Mouse (Mus musculus) heart, embryonic 11.5 days (tissue): ENCODE data around the gene Gfod1. TPM values are rescaled to one million over a fixed set of nuclear protein-coding genes. Genes with fewer than 3 reads are reported as not detected.
A peak's percentile ranks its signal among the peaks of the same experiment; 100 is the strongest.

Source experiments
- ATAC-seq: fragments of 200-750 bp; cut with Nextera tagmentation; replicated peaks from 2 replicates; pipeline ENCODE4 v1.8.0; 2017; ENCODE audit warnings: moderate library complexity; ENCODE audit not compliant: insufficient number of reproducible peaks, low FRiP score, low TSS enrichment
- H3K27ac ChIP-seq: fragments of 300-500 bp; sonication (generic); 2 replicates; pipeline ENCODE4 v1.5.1; 2014; ENCODE audit warnings: mild to moderate bottlenecking, low read depth, low read length
- H3K27me3 ChIP-seq: fragments of 300-500 bp; sonication (generic); 2 replicates; pipeline ENCODE4 v1.6.1; 2014; ENCODE audit warnings: mild to moderate bottlenecking, low read length, mixed read lengths; ENCODE audit not compliant: control insufficient read depth, insufficient read depth
- H3K36me3 ChIP-seq: fragments of 300-500 bp; sonication (generic); 2 replicates; pipeline ENCODE4 v1.6.1; 2014; ENCODE audit warnings: mild to moderate bottlenecking, low read length, moderate library complexity, mixed read lengths; ENCODE audit not compliant: control insufficient read depth, insufficient read depth
- H3K4me1 ChIP-seq: fragments of 300-500 bp; sonication (generic); 2 replicates; pipeline ENCODE4 v1.6.1; 2014; ENCODE audit warnings: low read length; ENCODE audit not compliant: control insufficient read depth, insufficient read depth
- H3K4me2 ChIP-seq: fragments of 300-500 bp; sonication (generic); 2 replicates; pipeline ENCODE4 v1.6.1; 2014; ENCODE audit warnings: mild to moderate bottlenecking, moderate library complexity
- H3K4me3 ChIP-seq: fragments of 300-500 bp; sonication (generic); 2 replicates; pipeline ENCODE4 v1.5.1; 2014; ENCODE audit warnings: low read depth, low read length
- H3K9ac ChIP-seq: fragments of 300-500 bp; sonication (generic); 2 replicates; pipeline ENCODE4 v1.6.1; 2014; ENCODE audit warnings: mild to moderate bottlenecking, low read depth, low read length, moderate library complexity
- H3K9me3 ChIP-seq: fragments of 300-500 bp; sonication (generic); replicated peaks from 2 replicates; pipeline ENCODE4 v1.6.1; 2016; ENCODE audit warnings: low read length; ENCODE audit not compliant: control insufficient read depth
- WGBS: fragments of 180-500 bp; shearing (Covaris S2); extraction: QIAGEN DNeasy Blood & Tissue Kit; methylation state at CpG from one replicate; pipeline ENCODE4 v1.1.7; 2014; ENCODE audit not compliant: insufficient replicate concordance; 5-methylcytosine and 5-hydroxymethylcytosine counted together
- polyA plus RNA-seq: library from polyadenylated mRNA; unstranded; fragments of >200 nt; fragmentation: Nextera tagmentation; extraction: Ambion mirVana; gene quantifications from 2 replicates; pipeline ENCODE4 v1.2.1, GENCODE M21; 2014

Gfod1 gene
- polyA plus RNA-seq, 1 experiment from 2014 or later, result 1.5 TPM

- Histone ChIP-seq H3K36me3 (no peaks in the 10 kb centered on the region), H3K9ac (no peak overlapping the region; the same call in 1 of the 2 replicates), H3K4me1 (peaks cover 71% of the 10 kb centered on the region), H3K9me3 (no peaks in the 10 kb centered on the region), H3K27ac (peak overlapping the region; percentile 80), H3K27me3 (no peaks in the 10 kb centered on the region), H3K4me2 (peak overlapping the region; percentile 4; the same call in 1 of the 2 replicates), H3K4me3 (no peak overlapping the region)
- ATAC-seq, result 0 out of 2 replicates have a peak, but pooled peaks have one; percentile 41
- 24% methylated on average over 3 of the region's 3 CpGs for WGBS
These were observed 74.2 kb downstream of the Gfod1 start for GRCm38 (mm10) chr13:43229767-43230166.

- Histone ChIP-seq H3K4me3 (no peak overlapping the region), H3K4me1 (peaks cover 60% of the 10 kb centered on the region), H3K9ac (no peak overlapping the region), H3K9me3 (no peaks in the 10 kb centered on the region), H3K27ac (no peak overlapping the region), H3K4me2 (peak overlapping the region; percentile 11; the same call in 1 of the 2 replicates), H3K36me3 (no peaks in the 10 kb centered on the region), H3K27me3 (no peaks in the 10 kb centered on the region)
- 38% methylated on average over 6 of the region's 6 CpGs for WGBS
- no peak for ATAC-seq
These were observed 75.8 kb downstream of the Gfod1 start for GRCm38 (mm10) chr13:43228141-43228540.

GRCm38 (mm10) chr13:43226041-43226440, 77.9 kb downstream of the Gfod1 start:
- peaks cover 39% of the 10 kb centered on the region for H3K4me1 ChIP-seq
- no peaks in the 10 kb centered on the region for H3K36me3 ChIP-seq
- no peak overlapping the region for H3K9ac ChIP-seq
- no peak overlapping the region for H3K27ac ChIP-seq
- H3K4me3 ChIP-seq, result no peak overlapping the region
- no peaks in the 10 kb centered on the region for H3K9me3 ChIP-seq
- no peak overlapping the region; the same call in 1 of the 2 replicates for H3K4me2 ChIP-seq
- no peaks in the 10 kb centered on the region for H3K27me3 ChIP-seq
- WGBS, result 41% methylated on average over 10 of the region's 10 CpGs
- 0 out of 2 replicates have a peak, but pooled peaks have one; percentile 46 for ATAC-seq

GRCm38 (mm10) chr13:43225161-43225560, 78.8 kb downstream of the Gfod1 start:
- H3K9ac ChIP-seq, result no peak overlapping the region
- no peak overlapping the region for H3K27ac ChIP-seq
- H3K36me3 ChIP-seq, result no peaks in the 10 kb centered on the region
- no peak overlapping the region for H3K4me2 ChIP-seq
- no peaks in the 10 kb centered on the region for H3K27me3 ChIP-seq
- no peaks in the 10 kb centered on the region for H3K9me3 ChIP-seq
- peaks cover 30% of the 10 kb centered on the region for H3K4me1 ChIP-seq
- 75% methylated on average over 5 of the region's 5 CpGs for WGBS
- ATAC-seq, result no peak
- H3K4me3 ChIP-seq, result no peak overlapping the region

GRCm38 (mm10) chr13:43222084-43222483, 81.9 kb downstream of the Gfod1 start:
- no peaks in the 10 kb centered on the region for H3K36me3 ChIP-seq
- ATAC-seq, result no peak
- no peak overlapping the region for H3K4me2 ChIP-seq
- H3K9me3 ChIP-seq, result no peaks in the 10 kb centered on the region
- 93% methylated on average over 1 of the region's 1 CpGs for WGBS
- no peak overlapping the region for H3K9ac ChIP-seq
- H3K4me3 ChIP-seq, result no peak overlapping the region
- H3K27ac ChIP-seq, result no peak overlapping the region
- H3K4me1 ChIP-seq, result peaks cover 17% of the 10 kb centered on the region
- H3K27me3 ChIP-seq, result no peaks in the 10 kb centered on the region

GRCm38 (mm10) chr13:43221290-43221689, 82.7 kb downstream of the Gfod1 start:
- WGBS, result 80% methylated on average over 6 of the region's 6 CpGs
- Histone ChIP-seq H3K4me3 (no peak overlapping the region), H3K9ac (no peak overlapping the region), H3K4me1 (peaks cover 14% of the 10 kb centered on the region), H3K27me3 (no peaks in the 10 kb centered on the region), H3K36me3 (no peaks in the 10 kb centered on the region), H3K9me3 (no peaks in the 10 kb centered on the region), H3K27ac (no peak overlapping the region), H3K4me2 (no peak overlapping the region)
- no peak for ATAC-seq

- no peaks in the 10 kb centered on the region for H3K9me3 ChIP-seq
- peaks cover 17% of the 10 kb centered on the region for H3K4me1 ChIP-seq
- H3K4me2 ChIP-seq, result no peak overlapping the region
- H3K36me3 ChIP-seq, result no peaks in the 10 kb centered on the region
- no peak overlapping the region for H3K4me3 ChIP-seq
- no peak overlapping the region for H3K27ac ChIP-seq
- H3K9ac ChIP-seq, result no peak overlapping the region
- 73% methylated on average over 1 of the region's 1 CpGs for WGBS
- no peaks in the 10 kb centered on the region for H3K27me3 ChIP-seq
- ATAC-seq, result no peak
These were observed 83.3 kb downstream of the Gfod1 start for GRCm38 (mm10) chr13:43220635-43221034.

GRCm38 (mm10) chr13:43218764-43219163, 85.2 kb downstream of the Gfod1 start:
- ATAC-seq, result no peak
- Histone ChIP-seq H3K4me3 (no peak overlapping the region), H3K36me3 (no peaks in the 10 kb centered on the region), H3K9me3 (no peaks in the 10 kb centered on the region), H3K9ac (no peak overlapping the region), H3K4me1 (peaks cover 25% of the 10 kb centered on the region), H3K4me2 (no peak overlapping the region), H3K27ac (no peak overlapping the region), H3K27me3 (no peaks in the 10 kb centered on the region)
- 59% methylated on average over 4 of the region's 4 CpGs for WGBS

- ATAC-seq, result no peak
- no peaks in the 10 kb centered on the region for H3K27me3 ChIP-seq
- no peaks in the 10 kb centered on the region for H3K9me3 ChIP-seq
- no peak overlapping the region for H3K4me2 ChIP-seq
- WGBS, result 62% methylated on average over 4 of the region's 4 CpGs
- no peak overlapping the region for H3K4me3 ChIP-seq
- peaks cover 23% of the 10 kb centered on the region for H3K4me1 ChIP-seq
- H3K36me3 ChIP-seq, result no peaks in the 10 kb centered on the region
- no peak overlapping the region for H3K9ac ChIP-seq
- no peak overlapping the region for H3K27ac ChIP-seq
These were observed 85.7 kb downstream of the Gfod1 start for GRCm38 (mm10) chr13:43218284-43218683.
